Comparison of ENCODE assay signal across 8 mouse cellular contexts in genomic region chr7:75307570-75308087, GRCm38 (mm10). TPM values are rescaled to one million over a fixed set of nuclear protein-coding genes. Genes with fewer than 3 reads are reported as not detected.
DNase-seq lines count a peak whose midpoint lies in the region; ATAC-seq and TF ChIP-seq lines count a peak whose summit lies in the region.

No protein-coding gene starts in this region.

- WGBS in heart, embryonic 15.5 days, result 50% methylated on average over 8 of the region's 8 CpGs
- 43% methylated on average over 8 of the region's 8 CpGs for WGBS in forebrain, postnatal 0 days
- 47% methylated on average over 8 of the region's 8 CpGs for WGBS in midbrain, embryonic 13.5 days

- peaks cover 51% of the 10 kb centered on the region for H3K27me3 ChIP-seq in heart, embryonic 15.5 days
- H3K27me3 ChIP-seq in forebrain, postnatal 0 days (ENCODE audit: insufficient read depth, low read length), result peaks cover 2% of the 10 kb centered on the region; the same call in 1 of the 2 replicates
- H3K27me3 ChIP-seq in midbrain, embryonic 13.5 days, result peaks cover 63% of the 10 kb centered on the region

- intact Hi-C loops in heart, postnatal 25 days (cut with DNase I), result no loop called here

- DNase-seq in heart, postnatal 25 days (ENCODE audit: low spot score), result no peak
- peak; percentile 56 to 64 for DNase-seq in cerebellum, postnatal 25 days
- no peak for DNase-seq in forebrain, postnatal 0 days
- DNase-seq in thymus, postnatal 25 days, result no peak
- no peak for DNase-seq in right cerebral cortex, postnatal 14 days
- DNase-seq in left cerebral cortex, adult 8-10 months (ENCODE audit: low spot score in 2 of 2), result no peak

- no peaks in the 10 kb centered on the region for H3K9me3 ChIP-seq in heart, embryonic 15.5 days (replicated peaks)
- H3K9me3 ChIP-seq in forebrain, postnatal 0 days (ENCODE audit: low read length), result no peaks in the 10 kb centered on the region
- no peaks in the 10 kb centered on the region for H3K9me3 ChIP-seq in midbrain, embryonic 13.5 days

- H3K36me3 ChIP-seq in heart, embryonic 15.5 days, result no peaks in the 10 kb centered on the region
- H3K36me3 ChIP-seq in forebrain, postnatal 0 days (ENCODE audit: insufficient read depth), result no peaks in the 10 kb centered on the region
- no peaks in the 10 kb centered on the region for H3K36me3 ChIP-seq in midbrain, embryonic 13.5 days

- H3K4me2 ChIP-seq in heart, embryonic 15.5 days, result peak overlapping the region; percentile 95
- peak overlapping the region; percentile 96 for H3K4me2 ChIP-seq in forebrain, postnatal 0 days (ENCODE audit: low read depth)
- peak overlapping the region; percentile 96 for H3K4me2 ChIP-seq in midbrain, embryonic 13.5 days (replicated peaks)

- peak overlapping the region; percentile 54 for H3K4me3 ChIP-seq in heart, embryonic 15.5 days
- H3K4me3 ChIP-seq in forebrain, postnatal 0 days (ENCODE audit: low read depth, low read length), result peak overlapping the region; percentile 50
- peak overlapping the region; percentile 55 for H3K4me3 ChIP-seq in midbrain, embryonic 13.5 days (replicated peaks)

- H3K27ac ChIP-seq in heart, embryonic 15.5 days, result no peak overlapping the region
- no peak overlapping the region for H3K27ac ChIP-seq in forebrain, postnatal 0 days (ENCODE audit: low read depth, low read length)
- H3K27ac ChIP-seq in midbrain, embryonic 13.5 days, result no peak overlapping the region

- TF ChIP-seq CTCF in forebrain, postnatal 0 days (IDR thresholded peaks at IDR 0.05; ENCODE audit: low read depth), result no peak

- no peak overlapping the region for H3K9ac ChIP-seq in heart, embryonic 15.5 days
- peak overlapping the region; percentile 50; the same call in 1 of the 2 replicates for H3K9ac ChIP-seq in forebrain, postnatal 0 days
- H3K9ac ChIP-seq in midbrain, embryonic 13.5 days (replicated peaks), result peak overlapping the region; percentile 71; the same call in 1 of the 2 replicates

- H3K4me1 ChIP-seq in heart, embryonic 15.5 days (replicated peaks), result peaks cover 19% of the 10 kb centered on the region
- no peaks in the 10 kb centered on the region for H3K4me1 ChIP-seq in forebrain, postnatal 0 days (ENCODE audit: insufficient read depth)
- peaks cover 16% of the 10 kb centered on the region for H3K4me1 ChIP-seq in midbrain, embryonic 13.5 days (replicated peaks)

- ATAC-seq in heart, embryonic 15.5 days (replicated peaks; ENCODE audit: insufficient number of reproducible peaks, insufficient read depth, low FRiP score, low read depth), result no peak
- peak; percentile 29; the same call in 1 of the 2 replicates for ATAC-seq in forebrain, postnatal 0 days
- ATAC-seq in midbrain, embryonic 13.5 days, result no peak

RNA-seq across cellular contexts. Expression of gene Sv2b, which starts 1.4 kb away (rescaled TPM):
- 0.49 and 0.90 TPM in 2 replicates for polyA plus RNA-seq in heart, embryonic 15.5 days (2015; fragmentation: Nextera tagmentation; extraction: Ambion mirVana)
- total RNA-seq in heart, postnatal 25 days (2021), result under 1 TPM; 0.26 to 0.36 TPM
- 54.1 and 64.0 TPM in 2 replicates for total RNA-seq in forebrain, postnatal 0 days (2014; rRNA removed)
- 19.0 and 21.2 TPM in 2 replicates for polyA plus RNA-seq in forebrain, postnatal 0 days (2015; fragmentation: Nextera tagmentation; extraction: Ambion mirVana)
- 3.5 and 4.2 TPM in 2 replicates for polyA plus RNA-seq in midbrain, embryonic 13.5 days (2015; fragmentation: Nextera tagmentation; extraction: Ambion mirVana)
- 100 to 1,000 TPM; 309 to 345 (median 330) TPM for total RNA-seq in left cerebral cortex, adult 8-10 months (2022)

Comparison
In these comparisons a context has a peak if more than half of its experiments do, and no peak if none do; other contexts are left out.
1. DNase-seq: peak in cerebellum, postnatal 25 days (2 of 2); none in heart, postnatal 25 days (single experiment), forebrain, postnatal 0 days (single experiment), thymus, postnatal 25 days (single experiment), right cerebral cortex, postnatal 14 days (single experiment) and left cerebral cortex, adult 8-10 months (0 of 2).
2. RNA of gene Sv2b, which starts 1.4 kb away (total RNA-seq): 309 to 345 TPM in left cerebral cortex, adult 8-10 months and 54.1 to 64.0 TPM in forebrain, postnatal 0 days; 0.26 to 0.36 TPM in heart, postnatal 25 days; every median in the first group is over 10 times any median in the second.
3. Peak in every context shown above with its lines, with median percentiles within 50 percentile points of each other: H3K4me2 ChIP-seq and H3K4me3 ChIP-seq.